Mouse (Mus musculus) urinary bladder, postnatal 14 days (tissue): ENCODE data around the gene Cdc42ep1.

Experiments
- DNase-seq: peaks from one replicate; pipeline ENCODE4 v3.0.0; 2021; ENCODE audit warnings: low spot score

The Cdc42ep1 gene

GRCm38 (mm10) chr15:78842371-78843163 lies at the start of gene Cdc42ep1:
Gene Cdc42ep1 (plus strand): TSS chr15:78842624.
- peak; percentile 63 for DNase-seq

- peak; percentile 41 for DNase-seq
Measured at GRCm38 (mm10) chr15:78796196-78797059, 46.0 kb upstream of the Cdc42ep1 start.

- no peak for DNase-seq
Measured at GRCm38 (mm10) chr15:78797060-78797329, 45.4 kb upstream of the Cdc42ep1 start.

- DNase-seq: no peak
Measured at GRCm38 (mm10) chr15:78799029-78799428, 43.4 kb upstream of the Cdc42ep1 start.

- no peak for DNase-seq
Measured at GRCm38 (mm10) chr15:78801571-78801970, 40.9 kb upstream of the Cdc42ep1 start.

- DNase-seq: no peak
Measured at GRCm38 (mm10) chr15:78801971-78802741, 40.3 kb upstream of the Cdc42ep1 start.

- peak; percentile 53 for DNase-seq
Measured at GRCm38 (mm10) chr15:78802776-78803391, 39.5 kb upstream of the Cdc42ep1 start, which contains the start of gene Card10. Gene Card10 (minus strand): TSS chr15:78803042.

- peak; percentile 58 for DNase-seq
Measured at GRCm38 (mm10) chr15:78803499-78803900, 38.9 kb upstream of the Cdc42ep1 start.

GRCm38 (mm10) chr15:78804326-78804725 lies 38.1 kb upstream of the Cdc42ep1 start:
- DNase-seq: no peak

GRCm38 (mm10) chr15:78805351-78805750 lies 37.1 kb upstream of the Cdc42ep1 start:
- no peak for DNase-seq

- no peak for DNase-seq
Measured at GRCm38 (mm10) chr15:78806614-78807013, 35.8 kb upstream of the Cdc42ep1 start.

- DNase-seq: peak; percentile 51
Measured at GRCm38 (mm10) chr15:78807141-78807540, 35.3 kb upstream of the Cdc42ep1 start.

GRCm38 (mm10) chr15:78808980-78809379 lies 33.4 kb upstream of the Cdc42ep1 start:
- no peak for DNase-seq

GRCm38 (mm10) chr15:78809739-78810138 lies 32.7 kb upstream of the Cdc42ep1 start:
- DNase-seq: no peak

GRCm38 (mm10) chr15:78810146-78810545 lies 32.3 kb upstream of the Cdc42ep1 start:
- no peak for DNase-seq

- no peak for DNase-seq
Measured at GRCm38 (mm10) chr15:78813603-78814002, 28.8 kb upstream of the Cdc42ep1 start.

- DNase-seq: peak; percentile 68
Measured at GRCm38 (mm10) chr15:78815314-78816073, 26.9 kb upstream of the Cdc42ep1 start.

GRCm38 (mm10) chr15:78816074-78816391 lies 26.4 kb upstream of the Cdc42ep1 start:
- DNase-seq: no peak

- peak; percentile 71 for DNase-seq
Measured at GRCm38 (mm10) chr15:78826213-78827204, 15.9 kb upstream of the Cdc42ep1 start.

- DNase-seq: no peak
Measured at GRCm38 (mm10) chr15:78828315-78828714, 14.1 kb upstream of the Cdc42ep1 start.
